Mouse (Mus musculus) adrenal gland, postnatal 25 days (tissue): ENCODE measurements around the gene Lrrc3b. TPM values are rescaled to one million over a fixed set of nuclear protein-coding genes. Genes with fewer than 3 reads are reported as not detected.

Experiments
- DNase-seq: peaks from one replicate; pipeline ENCODE4 v3.0.0; 2021; ENCODE audit warnings: mixed read lengths
- long read RNA-seq: library from polyadenylated mRNA; stranded (forward); transcript quantifications from one replicate; pipeline ENCODE4 v2.0.0, GENCODE M21; 2021
- total RNA-seq: library from RNA; stranded (reverse); gene quantifications from 2 replicates; pipeline ENCODE4 v1.2.3, GENCODE M21; 2021

Gene Lrrc3b
- 7.0 and 7.5 TPM in 2 replicates for total RNA-seq
- long read RNA-seq, partial matches to known transcripts = 0 of 4 reads
- long read RNA-seq, other reads (novel, unspliced or antisense) = 2 of 4 reads

- DNase-seq = peak; percentile 61
These were observed at the start of gene Lrrc3b for GRCm38 (mm10) chr14:15438485-15439157. TSS of gene Lrrc3b (minus strand) at chr14:15438987.

GRCm38 (mm10) chr14:15477668-15478067, 38.9 kb upstream of the Lrrc3b start:
- DNase-seq = no peak

- peak; percentile 6 for DNase-seq
These were observed 697 bp downstream of the Lrrc3b start for GRCm38 (mm10) chr14:15438096-15438484.

GRCm38 (mm10) chr14:15437501-15437941, 1.3 kb downstream of the Lrrc3b start:
- DNase-seq = peak; percentile 30

DNA sequence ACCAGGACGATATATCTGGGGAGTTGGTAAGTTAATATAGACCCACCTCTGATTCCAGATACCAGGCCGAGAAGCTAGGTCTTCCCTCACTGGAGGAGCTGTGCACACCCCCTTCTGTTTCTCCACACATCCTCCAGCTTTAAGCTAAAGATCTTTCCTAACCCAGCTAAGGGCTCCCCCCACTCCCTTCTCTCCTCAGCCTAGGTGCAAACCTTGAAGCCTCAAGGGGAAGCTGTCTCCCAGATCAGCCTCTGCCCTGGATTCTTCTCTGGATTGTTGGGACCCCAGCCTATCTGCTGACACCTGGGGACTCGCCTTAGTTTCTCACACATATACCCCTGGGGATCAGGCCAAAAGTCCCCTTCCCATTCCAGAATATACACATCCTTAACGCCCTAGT, 1.7 kb downstream of the Lrrc3b start:
- no peak for DNase-seq

GRCm38 (mm10) chr14:15436586-15436985, 2.2 kb downstream of the Lrrc3b start:
- DNase-seq = no peak

- no peak for DNase-seq
These were observed 6.4 kb downstream of the Lrrc3b start for GRCm38 (mm10) chr14:15432396-15432795.

- DNase-seq = no peak
These were observed 17.2 kb downstream of the Lrrc3b start for GRCm38 (mm10) chr14:15421624-15422023.

DNA sequence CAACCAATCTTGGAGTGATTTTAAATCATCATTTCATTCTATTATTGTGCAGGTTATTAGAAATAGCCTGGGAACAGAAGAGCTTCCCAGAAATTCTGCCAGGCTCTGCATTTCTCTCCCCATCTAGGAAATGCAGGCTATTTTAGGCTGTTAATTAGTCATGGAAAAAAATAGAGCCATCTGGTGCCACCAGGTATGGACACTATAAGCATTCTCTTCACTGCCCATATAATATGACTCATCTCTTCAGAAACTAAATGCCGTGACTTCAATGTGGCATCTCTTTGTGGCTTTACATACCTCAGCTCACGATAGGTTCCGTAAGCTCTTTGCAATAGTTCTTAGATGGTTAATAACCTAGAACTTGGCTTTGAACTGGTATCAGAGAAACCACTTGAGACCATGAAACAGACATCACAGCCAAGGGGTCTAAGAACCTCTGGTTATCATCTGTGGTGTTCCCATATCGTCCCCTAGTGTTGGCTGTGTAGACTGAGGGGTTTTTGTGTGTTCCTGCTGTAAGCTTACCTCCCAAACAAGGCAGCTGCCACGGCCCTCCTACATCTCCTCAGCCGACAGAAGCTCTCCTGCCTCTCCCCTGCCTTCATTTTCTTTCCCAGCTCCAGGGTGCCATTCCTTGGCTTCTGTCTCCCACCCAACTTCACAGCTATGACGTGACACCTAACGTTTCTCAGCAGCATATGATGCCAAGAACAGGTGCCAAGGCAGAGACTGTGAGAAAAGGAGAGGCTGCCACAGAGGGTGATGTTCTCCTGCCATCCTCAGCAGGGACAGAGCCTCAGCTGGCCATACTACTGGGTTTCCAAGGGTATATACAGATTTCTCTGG, 27.9 kb downstream of the Lrrc3b start:
- DNase-seq = no peak

DNA sequence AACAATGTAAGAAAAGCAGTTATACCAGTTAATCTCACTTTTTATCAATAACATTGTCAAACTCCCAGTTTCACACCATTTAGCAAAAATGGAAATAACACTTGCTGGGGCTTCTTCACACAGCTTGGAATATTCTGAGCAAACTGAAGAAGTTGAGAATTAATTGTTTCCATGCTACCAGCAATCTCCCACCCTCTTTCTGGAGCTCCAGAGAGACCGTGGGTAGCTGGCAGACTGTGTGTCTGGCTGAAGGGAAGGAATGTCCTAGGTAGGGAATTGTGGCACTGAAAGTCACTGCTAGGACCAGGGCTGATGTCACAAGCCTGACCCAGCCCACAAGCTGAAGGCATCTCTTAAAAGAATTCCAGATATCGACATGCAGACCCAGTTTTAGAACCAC, 53.3 kb downstream of the Lrrc3b start:
- DNase-seq = no peak

- DNase-seq = no peak
These were observed 53.8 kb downstream of the Lrrc3b start for GRCm38 (mm10) chr14:15384972-15385371.

DNA sequence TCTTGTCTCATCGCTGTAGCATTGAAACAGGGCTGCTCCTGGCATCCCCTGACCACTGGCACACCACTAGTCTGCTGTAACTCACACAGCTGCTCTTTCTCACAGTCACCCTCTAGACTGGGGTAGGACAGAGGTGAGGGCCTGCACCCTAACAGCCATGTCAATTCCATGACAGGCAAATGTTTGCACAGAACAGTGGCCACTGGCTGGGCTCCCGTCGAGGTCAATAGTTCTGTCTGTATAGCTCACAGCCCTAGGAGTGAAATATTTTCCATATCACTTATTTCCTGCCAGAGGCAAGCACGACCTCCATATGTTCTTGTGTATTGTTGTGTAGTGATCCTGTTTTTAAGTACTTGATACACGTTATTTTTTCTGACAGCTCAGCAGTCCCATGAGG, 54.3 kb downstream of the Lrrc3b start:
- no peak for DNase-seq

GRCm38 (mm10) chr14:15383133-15383532, 55.7 kb downstream of the Lrrc3b start:
- no peak for DNase-seq

- DNase-seq = no peak
These were observed 61.4 kb downstream of the Lrrc3b start for GRCm38 (mm10) chr14:15377368-15377767.

GRCm38 (mm10) chr14:15376786-15377185, 62.0 kb downstream of the Lrrc3b start:
- no peak for DNase-seq

- no peak for DNase-seq
These were observed 64.5 kb downstream of the Lrrc3b start for GRCm38 (mm10) chr14:15374271-15374670.

DNA sequence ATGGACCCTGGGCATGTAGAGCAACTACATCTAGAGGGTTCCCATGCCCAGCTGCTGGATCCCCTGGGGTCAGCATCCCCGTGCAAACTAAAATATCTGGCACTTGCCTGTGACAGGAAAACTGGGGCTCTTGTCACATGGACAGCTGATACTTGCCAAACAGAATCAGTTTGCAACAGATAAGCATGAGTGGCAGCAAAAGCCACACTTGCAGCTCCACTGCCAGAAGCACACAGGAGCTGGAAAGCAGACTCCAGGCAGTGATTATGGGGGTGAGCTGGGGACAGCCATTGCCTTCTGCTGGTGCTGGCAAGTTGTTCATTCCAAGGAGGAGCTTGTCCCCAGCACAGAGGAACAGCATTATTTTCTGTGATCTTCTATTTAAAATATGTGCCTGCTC, 65.8 kb downstream of the Lrrc3b start:
- DNase-seq = no peak

DNA sequence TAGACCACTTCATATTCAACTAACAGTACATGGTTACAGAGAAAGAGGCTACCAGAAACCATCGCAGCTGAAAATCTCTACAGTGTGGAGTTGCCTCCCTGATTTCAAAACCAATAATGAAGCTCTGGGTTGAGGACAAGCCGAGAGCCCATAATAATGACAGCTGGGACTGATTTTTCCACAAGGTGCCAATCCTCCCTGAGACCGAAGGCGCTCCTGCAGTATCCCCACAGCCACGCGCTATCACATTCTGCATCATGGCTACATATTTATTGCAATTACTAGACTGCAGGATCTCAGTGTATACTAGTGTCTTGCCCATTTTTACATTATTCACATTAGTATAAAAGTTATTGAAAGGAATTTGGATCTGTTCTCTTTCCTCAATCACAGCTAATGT, 73.7 kb downstream of the Lrrc3b start:
- DNase-seq = no peak

- no peak for DNase-seq
These were observed 78.9 kb downstream of the Lrrc3b start for GRCm38 (mm10) chr14:15359893-15360292.

DNA sequence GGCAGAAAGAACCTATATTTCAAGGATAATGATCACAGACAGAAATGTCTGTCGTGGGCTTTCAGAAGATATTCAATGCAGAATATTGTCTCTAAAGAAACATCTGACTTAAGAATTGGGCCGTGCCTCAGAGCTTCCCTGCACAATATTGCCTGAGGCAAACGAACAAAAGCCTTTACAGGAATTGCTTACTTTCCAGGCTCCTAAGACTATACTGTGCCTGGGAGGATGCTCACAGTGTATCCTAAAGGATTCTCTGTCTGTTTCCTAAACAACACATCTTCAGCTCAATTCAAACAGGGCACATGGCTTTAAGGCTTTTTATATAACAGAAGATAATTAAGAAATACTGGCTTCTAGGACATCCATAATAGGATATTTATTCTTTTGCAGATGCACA, 79.7 kb downstream of the Lrrc3b start:
- no peak for DNase-seq

DNA sequence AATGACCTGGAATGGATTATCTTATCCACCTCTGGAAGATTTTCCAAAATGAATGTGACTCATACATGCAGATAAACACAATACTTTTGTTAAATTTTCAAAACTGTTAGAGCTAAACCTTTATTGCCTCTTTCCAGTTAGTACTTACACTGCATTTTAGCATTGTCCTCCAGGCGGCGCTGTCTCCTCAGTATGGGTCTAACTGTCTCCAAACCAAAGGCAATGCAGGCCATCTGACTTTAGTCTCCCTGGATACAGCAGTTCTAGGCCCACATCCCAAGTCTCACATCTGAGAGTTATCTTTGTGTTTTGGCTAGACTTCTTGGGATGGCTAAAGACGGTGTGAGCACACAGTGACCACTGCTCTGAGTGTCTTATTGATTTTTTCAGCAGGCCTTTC, 83.3 kb downstream of the Lrrc3b start:
- peak; percentile 85 for DNase-seq

GRCm38 (mm10) chr14:15354299-15354698, 84.5 kb downstream of the Lrrc3b start:
- DNase-seq = no peak

GRCm38 (mm10) chr14:15333130-15333529, 105.7 kb downstream of the Lrrc3b start:
- DNase-seq = no peak

- DNase-seq = no peak
These were observed 107.4 kb downstream of the Lrrc3b start for GRCm38 (mm10) chr14:15331370-15331769.
